Mouse (Mus musculus) CH12.LX (cell line): ENCODE results near the gene Cdyl.

Source experiments
- MXI1 ChIP-seq: IDR thresholded peaks from 2 replicates; pipeline ENCODE4 v1.6.1; 2011; ENCODE audit warnings: mild to moderate bottlenecking, low read depth, low read length, improper control_type of control experiment
- USF1 ChIP-seq: IDR thresholded peaks from 2 replicates; pipeline ENCODE4 v1.6.1; 2014; ENCODE audit warnings: low read depth, mild to moderate bottlenecking, inconsistent platforms, low read length, improper control_type of control experiment

DNA sequence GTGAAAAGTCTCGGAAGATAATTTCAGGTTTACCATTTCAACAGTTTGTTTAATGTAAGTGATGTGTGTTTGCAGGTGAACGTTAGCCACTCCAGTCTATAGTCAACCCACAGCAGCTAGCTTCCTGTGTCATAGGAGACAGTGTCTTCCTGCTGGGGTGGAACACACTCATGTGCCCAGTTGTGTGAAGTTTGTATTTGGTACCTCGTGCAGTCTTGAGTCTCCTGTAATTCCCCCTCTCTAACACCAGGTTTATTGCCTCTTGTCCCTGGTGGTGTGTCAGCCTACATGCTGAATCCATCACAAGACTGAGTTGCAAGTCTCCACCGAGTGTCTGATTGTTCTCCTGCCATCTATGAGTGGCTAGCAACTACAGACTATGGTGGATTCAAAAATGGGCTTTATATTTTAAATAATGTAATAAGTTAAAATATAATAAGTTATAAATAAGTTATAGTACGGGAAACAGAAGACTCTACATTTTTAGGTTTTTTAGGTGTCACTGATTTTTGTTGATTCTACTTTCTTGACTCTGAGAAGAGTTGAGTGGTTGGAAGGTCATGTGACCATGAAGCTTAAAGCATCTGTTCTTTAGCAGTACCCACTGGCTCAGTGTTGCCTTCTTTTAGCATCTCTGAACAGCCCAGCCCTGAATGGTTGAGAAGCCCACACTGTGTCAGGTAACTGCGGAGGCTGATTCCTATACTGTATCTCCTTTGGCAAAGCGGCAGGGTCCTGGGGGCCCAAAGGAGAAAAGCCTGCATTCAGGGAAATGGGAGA is 153.9 kb downstream of the Cdyl start:
- TF ChIP-seq USF1 (peak; percentile 71), MXI1 (no peak)
